Mouse (Mus musculus) testis, postnatal 14 days (tissue): ENCODE measurements around the gene Lhx1.

ENCODE experiments used
- DNase-seq: peaks from one replicate; pipeline ENCODE4 v3.0.0; 2021; ENCODE audit warnings: low spot score

Lhx1 gene

DNA sequence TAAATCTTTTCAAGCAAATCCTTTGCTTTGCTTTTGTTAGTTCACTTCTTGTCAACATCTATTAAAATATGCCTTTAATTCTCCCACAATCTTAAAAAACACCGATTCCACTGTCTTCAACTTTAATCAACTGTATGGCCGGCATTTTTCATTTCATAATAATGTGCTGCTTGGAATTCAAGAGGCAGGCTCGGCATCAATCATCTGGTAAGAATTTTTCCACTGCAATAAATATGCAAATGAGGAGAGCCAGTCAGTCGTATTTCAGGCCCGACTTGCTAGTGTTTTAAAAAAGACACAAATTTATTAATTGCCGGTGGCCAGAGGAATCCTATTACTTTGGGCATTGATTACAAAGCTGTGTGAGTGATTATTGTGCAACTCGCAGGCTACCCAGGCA, 43.7 kb downstream of the Lhx1 start:
- no peak for DNase-seq

- DNase-seq, result no peak
Observed at GRCm38 (mm10) chr11:84480451-84480850, 44.9 kb downstream of the Lhx1 start.

GRCm38 (mm10) chr11:84476641-84477040, 48.7 kb downstream of the Lhx1 start:
- no peak for DNase-seq

DNA sequence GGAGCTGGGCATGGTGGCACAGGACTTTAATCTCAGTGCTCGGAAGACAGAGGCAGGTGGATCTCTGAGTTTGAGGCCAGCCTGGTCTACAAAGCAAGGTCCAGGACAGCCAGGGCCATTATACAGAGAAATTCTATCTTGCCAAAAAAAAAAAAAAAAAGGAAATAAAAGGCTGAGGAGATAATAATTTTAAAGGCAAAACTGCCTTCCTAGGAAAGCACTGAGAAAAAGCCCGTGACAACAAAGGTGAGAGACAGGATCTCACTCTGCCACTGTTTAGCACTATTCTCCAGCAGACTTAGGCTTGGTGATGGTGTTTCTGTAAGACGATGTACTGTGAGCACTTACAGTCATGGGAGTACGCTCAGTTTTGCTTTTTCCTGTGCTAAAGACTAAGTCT, 49.3 kb downstream of the Lhx1 start:
- DNase-seq, result no peak

DNA sequence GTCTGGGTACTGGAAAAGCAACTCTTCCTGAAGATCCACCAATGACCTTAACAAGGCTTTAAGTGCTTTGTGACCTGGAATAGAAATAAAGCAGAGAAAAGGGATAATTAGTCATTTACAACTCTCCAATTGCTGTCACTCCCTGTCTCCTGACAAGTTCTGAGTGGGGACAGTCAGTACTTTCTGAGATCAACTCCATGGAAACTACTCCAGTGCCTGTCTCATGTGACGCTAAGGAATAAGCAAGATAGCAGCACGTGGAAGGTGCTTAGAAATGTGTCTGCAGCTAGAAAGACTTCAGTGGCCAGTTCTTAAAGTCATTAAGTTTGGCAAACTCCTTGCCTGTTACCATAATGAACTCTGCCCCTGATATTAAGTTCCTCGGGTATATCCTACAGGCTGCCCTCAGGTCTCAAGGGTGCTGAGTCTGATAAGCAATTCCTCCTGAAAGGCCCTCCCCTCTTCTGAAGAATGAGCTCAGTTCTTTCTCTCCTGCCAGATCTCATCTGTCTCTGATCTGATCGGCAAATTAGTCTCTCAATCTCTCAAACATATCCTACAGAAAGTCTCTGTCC, 52.2 kb downstream of the Lhx1 start:
- no peak for DNase-seq
